Mouse (Mus musculus) E14TG2a.4 (cell line): ENCODE measurements around the gene Ctnna3.

Source experiments
- H3K27me3 ChIP-seq: 2 replicates; pipeline ENCODE4 v1.6.1; 2014; ENCODE audit warnings: low read length, control low read depth; ENCODE audit not compliant: insufficient read depth
- H3K36me3 ChIP-seq: 2 replicates; pipeline ENCODE4 v1.6.1; 2014; ENCODE audit warnings: low read length, control low read depth; ENCODE audit not compliant: insufficient read depth
- H3K4me1 ChIP-seq: replicated peaks from 2 replicates; pipeline ENCODE4 v1.6.1; 2014; ENCODE audit warnings: low read depth, low read length, control low read depth
- H3K4me3 ChIP-seq: replicated peaks from 2 replicates; pipeline ENCODE4 v1.5.1; 2014; ENCODE audit warnings: mild to moderate bottlenecking, low read length
- H3K9me3 ChIP-seq: 2 replicates; pipeline ENCODE4 v1.6.1; 2014; ENCODE audit warnings: low read length, control low read depth
- CTCF ChIP-seq: conservative IDR thresholded peaks from 2 replicates; pipeline ENCODE4 v1.5.1; 2014; ENCODE audit warnings: low read length
- NANOG ChIP-seq: IDR thresholded peaks from 2 replicates; pipeline ENCODE4 v1.6.1; 2014; ENCODE audit warnings: borderline replicate concordance, low read length, mixed read lengths
- POU5F1 ChIP-seq: IDR thresholded peaks from 2 replicates; pipeline ENCODE4 v1.6.1; 2014; ENCODE audit warnings: low read length, borderline replicate concordance

The Ctnna3 gene

DNA sequence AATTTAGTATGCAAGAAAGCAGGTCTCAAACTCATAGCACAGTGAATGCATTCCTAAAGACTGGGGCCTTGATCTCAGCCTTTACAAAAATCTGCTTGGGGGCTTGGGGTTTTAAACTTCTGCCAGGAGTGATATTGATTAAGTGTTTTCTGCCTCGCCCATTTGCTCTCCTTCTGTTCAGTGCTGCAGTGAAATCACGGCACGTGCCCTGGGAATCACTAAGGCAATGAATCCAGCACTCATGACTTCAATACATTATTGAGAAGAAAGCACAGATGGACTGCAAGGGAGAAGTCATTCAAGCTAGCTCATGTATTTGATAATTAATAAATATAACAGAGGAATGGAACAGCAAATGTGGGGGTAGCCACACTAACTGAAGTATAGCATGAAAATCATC, 515.6 kb downstream of the Ctnna3 start:
- Histone ChIP-seq H3K36me3 (no peaks in the 10 kb centered on the region), H3K4me3 (no peak overlapping the region), H3K4me1 (no peaks in the 10 kb centered on the region), H3K9me3 (no peaks in the 10 kb centered on the region), H3K27me3 (no peaks in the 10 kb centered on the region)
- TF ChIP-seq NANOG (no peak), CTCF (no peak), POU5F1 (no peak)

GRCm38 (mm10) chr10:63947266-63947665, 517.4 kb downstream of the Ctnna3 start:
- Histone ChIP-seq H3K9me3 (no peaks in the 10 kb centered on the region), H3K27me3 (no peaks in the 10 kb centered on the region), H3K4me1 (no peaks in the 10 kb centered on the region), H3K4me3 (no peak overlapping the region), H3K36me3 (no peaks in the 10 kb centered on the region)
- no peak for TF ChIP-seq POU5F1
- no peak for TF ChIP-seq CTCF

GRCm38 (mm10) chr10:63950867-63951266, 521.0 kb downstream of the Ctnna3 start:
- Histone ChIP-seq H3K4me1 (no peaks in the 10 kb centered on the region), H3K36me3 (no peaks in the 10 kb centered on the region), H3K9me3 (no peaks in the 10 kb centered on the region), H3K4me3 (no peak overlapping the region), H3K27me3 (no peaks in the 10 kb centered on the region)
- no peak for TF ChIP-seq CTCF
- TF ChIP-seq POU5F1: no peak
- TF ChIP-seq NANOG: no peak

DNA sequence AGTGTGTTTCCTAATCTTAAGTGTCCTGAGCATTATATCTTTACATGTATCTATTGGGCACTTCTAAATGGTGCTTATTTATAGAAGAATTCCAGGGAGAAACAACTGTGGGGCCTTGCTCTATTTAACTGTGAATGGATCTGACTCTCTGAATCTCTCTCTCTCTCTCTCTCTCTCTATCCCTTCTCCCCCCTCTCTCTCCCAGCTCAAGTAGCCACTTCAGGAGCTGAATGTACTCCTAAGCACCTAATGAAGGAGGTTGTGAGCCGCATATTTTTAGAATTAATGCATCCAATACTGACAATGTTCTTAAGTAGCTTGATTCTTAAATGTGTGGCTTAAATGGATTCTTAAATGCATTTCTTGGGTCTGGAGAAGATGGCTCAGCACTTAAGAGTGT, 521.6 kb downstream of the Ctnna3 start:
- TF ChIP-seq NANOG (no peak), POU5F1 (no peak), CTCF (no peak)
- Histone ChIP-seq H3K4me1 (no peaks in the 10 kb centered on the region), H3K27me3 (no peaks in the 10 kb centered on the region), H3K9me3 (no peaks in the 10 kb centered on the region), H3K36me3 (no peaks in the 10 kb centered on the region), H3K4me3 (no peak overlapping the region)

- no peak overlapping the region for H3K4me3 ChIP-seq
- TF ChIP-seq POU5F1: no peak
- no peak for TF ChIP-seq NANOG
- TF ChIP-seq CTCF: no peak
- no peaks in the 10 kb centered on the region for H3K36me3 ChIP-seq
- no peaks in the 10 kb centered on the region for H3K4me1 ChIP-seq
- H3K9me3 ChIP-seq: no peaks in the 10 kb centered on the region
- no peaks in the 10 kb centered on the region for H3K27me3 ChIP-seq
Observed at GRCm38 (mm10) chr10:63954308-63954930, 524.5 kb downstream of the Ctnna3 start.

GRCm38 (mm10) chr10:63972300-63972699, 542.4 kb downstream of the Ctnna3 start:
- Histone ChIP-seq H3K4me1 (no peaks in the 10 kb centered on the region), H3K36me3 (no peaks in the 10 kb centered on the region), H3K4me3 (no peak overlapping the region), H3K9me3 (no peaks in the 10 kb centered on the region), H3K27me3 (no peaks in the 10 kb centered on the region)
- TF ChIP-seq POU5F1: no peak
- TF ChIP-seq NANOG: no peak
- no peak for TF ChIP-seq CTCF

GRCm38 (mm10) chr10:63978101-63978500, 548.2 kb downstream of the Ctnna3 start:
- Histone ChIP-seq H3K27me3 (no peaks in the 10 kb centered on the region), H3K4me1 (no peaks in the 10 kb centered on the region), H3K4me3 (no peak overlapping the region), H3K36me3 (no peaks in the 10 kb centered on the region), H3K9me3 (peaks cover 8% of the 10 kb centered on the region)
- TF ChIP-seq POU5F1: no peak
- TF ChIP-seq NANOG: no peak
- no peak for TF ChIP-seq CTCF

DNA sequence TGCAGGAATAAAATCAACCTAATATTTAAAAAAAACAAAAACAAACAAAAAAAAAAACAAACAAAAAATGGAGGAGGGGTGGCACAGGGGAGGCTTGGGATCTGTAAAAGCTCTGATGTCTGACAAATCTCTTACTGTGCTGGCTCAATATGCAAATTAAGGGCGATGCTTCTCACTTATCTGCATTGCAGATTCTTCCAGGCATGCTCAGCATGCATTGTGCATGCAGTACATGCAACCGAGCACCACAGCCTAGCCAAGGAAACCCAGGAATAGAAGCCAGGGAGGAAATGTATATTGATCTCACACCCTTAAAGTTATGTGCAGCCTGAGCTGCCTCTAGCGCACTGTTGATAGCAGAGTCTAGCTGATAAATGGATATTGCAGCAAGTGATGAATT, 548.6 kb downstream of the Ctnna3 start:
- H3K36me3 ChIP-seq: no peaks in the 10 kb centered on the region
- H3K4me1 ChIP-seq: no peaks in the 10 kb centered on the region
- peaks cover 13% of the 10 kb centered on the region for H3K9me3 ChIP-seq
- TF ChIP-seq CTCF: no peak
- no peak for TF ChIP-seq POU5F1
- TF ChIP-seq NANOG: no peak
- H3K27me3 ChIP-seq: no peaks in the 10 kb centered on the region
- no peak overlapping the region for H3K4me3 ChIP-seq

GRCm38 (mm10) chr10:63978969-63979368, 549.1 kb downstream of the Ctnna3 start:
- H3K36me3 ChIP-seq: no peaks in the 10 kb centered on the region
- H3K4me1 ChIP-seq: no peaks in the 10 kb centered on the region
- TF ChIP-seq POU5F1 (no peak), CTCF (no peak), NANOG (no peak)
- H3K9me3 ChIP-seq: peaks cover 16% of the 10 kb centered on the region
- H3K4me3 ChIP-seq: no peak overlapping the region
- no peaks in the 10 kb centered on the region for H3K27me3 ChIP-seq

- H3K27me3 ChIP-seq: no peaks in the 10 kb centered on the region
- TF ChIP-seq NANOG: no peak
- no peak for TF ChIP-seq POU5F1
- TF ChIP-seq CTCF: no peak
- H3K36me3 ChIP-seq: no peaks in the 10 kb centered on the region
- H3K4me1 ChIP-seq: no peaks in the 10 kb centered on the region
- no peak overlapping the region for H3K4me3 ChIP-seq
- H3K9me3 ChIP-seq: peaks cover 20% of the 10 kb centered on the region
Observed at GRCm38 (mm10) chr10:63979410-63979809, 549.5 kb downstream of the Ctnna3 start.
